Mouse (Mus musculus): ENCODE results near the gene Kcmf1.
"Not testable (repeated sequence)": the region's sequence is repeated elsewhere in the genome, so short reads cannot be mapped to it uniquely, and the experiment has no call there.

Kcmf1 gene

GRCm38 (mm10) chr6:72898244-72899200, 1.3 kb downstream of the Kcmf1 start:
- peak; percentile 74 for DNase-seq (ENCODE audit: low read depth)

- no peak for DNase-seq (ENCODE audit: low read depth)
Measured at GRCm38 (mm10) chr6:72895000-72895399, 4.8 kb downstream of the Kcmf1 start.

- no peak for DNase-seq (ENCODE audit: low read depth)
Measured at GRCm38 (mm10) chr6:72891238-72891637, 8.5 kb downstream of the Kcmf1 start.

GRCm38 (mm10) chr6:72888655-72889054, 11.1 kb downstream of the Kcmf1 start:
- peak; percentile 70 for DNase-seq (ENCODE audit: low read depth)

GRCm38 (mm10) chr6:72885268-72885667, 14.5 kb downstream of the Kcmf1 start:
- no peak for DNase-seq (ENCODE audit: low read depth)

- DNase-seq (ENCODE audit: low read depth) = no peak
Measured at GRCm38 (mm10) chr6:72884767-72885166, 15.0 kb downstream of the Kcmf1 start.

GRCm38 (mm10) chr6:72882661-72883458, 16.9 kb downstream of the Kcmf1 start:
- peak; percentile 56 for DNase-seq (ENCODE audit: low read depth)

GRCm38 (mm10) chr6:72882222-72882621, 17.6 kb downstream of the Kcmf1 start:
- no peak for DNase-seq (ENCODE audit: low read depth)

GRCm38 (mm10) chr6:72881619-72881979, 18.2 kb downstream of the Kcmf1 start:
- DNase-seq (ENCODE audit: low read depth) = peak; percentile 28

- peak; percentile 66 for DNase-seq (ENCODE audit: low read depth)
Measured at GRCm38 (mm10) chr6:72880913-72881618, 18.7 kb downstream of the Kcmf1 start.

GRCm38 (mm10) chr6:72876629-72877028, 23.1 kb downstream of the Kcmf1 start:
- no peak for DNase-seq (ENCODE audit: low read depth)

GRCm38 (mm10) chr6:72873338-72873737, 26.4 kb downstream of the Kcmf1 start:
- DNase-seq (ENCODE audit: low read depth) = peak; percentile 15

- DNase-seq (ENCODE audit: low read depth) = peak; percentile 63
Measured at GRCm38 (mm10) chr6:72872276-72872675, 27.5 kb downstream of the Kcmf1 start.

GRCm38 (mm10) chr6:72869601-72870000, 30.2 kb downstream of the Kcmf1 start:
- no peak for DNase-seq (ENCODE audit: low read depth)

- DNase-seq (ENCODE audit: low read depth) = no peak
Measured at GRCm38 (mm10) chr6:72868688-72869087, 31.1 kb downstream of the Kcmf1 start.

GRCm38 (mm10) chr6:72867746-72868145, 32.0 kb downstream of the Kcmf1 start:
- no peak for DNase-seq (ENCODE audit: low read depth)

GRCm38 (mm10) chr6:72866232-72866631, 33.5 kb downstream of the Kcmf1 start:
- no peak for DNase-seq (ENCODE audit: low read depth)

- DNase-seq (ENCODE audit: low read depth) = not testable (repeated sequence)
Measured at GRCm38 (mm10) chr6:72862686-72863085, 37.1 kb downstream of the Kcmf1 start.

- no peak for DNase-seq (ENCODE audit: low read depth)
Measured at GRCm38 (mm10) chr6:72854256-72854655, 45.5 kb downstream of the Kcmf1 start.

GRCm38 (mm10) chr6:72852180-72852579, 47.6 kb downstream of the Kcmf1 start:
- no peak for DNase-seq (ENCODE audit: low read depth)

GRCm38 (mm10) chr6:72851633-72852032, 48.1 kb downstream of the Kcmf1 start:
- DNase-seq (ENCODE audit: low read depth) = peak; percentile 56

- DNase-seq (ENCODE audit: low read depth) = peak; percentile 42
Measured at GRCm38 (mm10) chr6:72841986-72842502, 57.7 kb downstream of the Kcmf1 start.
